Mouse (Mus musculus): ENCODE data around the gene Gon7.
A peak's percentile ranks its signal among the peaks of the same experiment; 100 is the strongest.

The Gon7 gene

GRCm38 (mm10) chr12:102705216-102705871 lies 52.3 kb downstream of the Gon7 start:
- DNase-seq = peak; percentile 85

GRCm38 (mm10) chr12:102704457-102705198 lies 53.0 kb downstream of the Gon7 start, which contains the start of gene Itpk1:
Gene Itpk1 (minus strand): TSS chr12:102704930.
- DNase-seq = peak; percentile 56

GRCm38 (mm10) chr12:102703921-102704408 lies 53.6 kb downstream of the Gon7 start:
- DNase-seq = no peak

GRCm38 (mm10) chr12:102703441-102703840 lies 54.2 kb downstream of the Gon7 start:
- DNase-seq = no peak

Data from kidney, adult 18-20 months (tissue).